7 mouse cellular contexts compared by ENCODE assay signal in the genomic region with DNA sequence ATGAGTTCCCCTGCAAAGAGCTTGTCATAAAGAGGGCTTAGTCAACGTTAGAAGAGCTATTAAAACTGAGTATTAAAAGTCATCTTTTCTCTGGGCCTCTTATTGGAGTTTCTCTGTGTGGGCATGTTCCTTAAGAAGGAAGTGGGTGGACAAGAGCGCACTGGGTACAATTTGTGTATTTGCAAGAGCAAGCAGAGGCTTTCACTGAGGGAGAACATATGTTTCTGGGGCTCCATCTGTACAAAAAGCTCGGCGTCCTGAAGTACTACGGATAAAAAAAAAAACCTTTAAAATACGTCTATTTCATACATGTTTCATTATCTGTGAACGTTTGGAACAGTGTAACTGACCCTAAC. TPM values are rescaled to one million over a fixed set of nuclear protein-coding genes. Genes with fewer than 3 reads are reported as not detected.
A peak's percentile ranks its signal among the peaks of the same experiment; 100 is the strongest.
DNase-seq lines count a peak whose midpoint lies in the region; ATAC-seq and TF ChIP-seq lines count a peak whose summit lies in the region.

No protein-coding gene starts in this region.

- no peak for TF ChIP-seq CTCF in embryonic fibroblast, embryonic 13.5 days (IDR thresholded peaks at IDR 0.05; ENCODE audit: borderline replicate concordance, insufficient read depth, low read length)

- WGBS in large intestine, adult 2 months = 3% methylated on average over 7 of the region's 7 CpGs

- intact Hi-C loops in left cerebral cortex, postnatal 14 days (cut with DNase I) = no loop called here
- intact Hi-C loops in left cerebral cortex, postnatal 4 days (cut with DNase I) = no loop called here

- peak overlapping the region; percentile 33 for H3K4me3 ChIP-seq in embryonic fibroblast, embryonic 13.5 days (ENCODE audit: insufficient read depth, low read length)

- H3K27ac ChIP-seq in embryonic fibroblast, embryonic 13.5 days (ENCODE audit: insufficient read depth, low read length) = no peak overlapping the region

- no peak for TF ChIP-seq POLR2A in embryonic fibroblast, embryonic 13.5 days (IDR thresholded peaks at IDR 0.05; ENCODE audit: low read depth, low read length)

- peaks cover 6% of the 10 kb centered on the region for H3K4me1 ChIP-seq in embryonic fibroblast, embryonic 13.5 days (ENCODE audit: control insufficient read depth, insufficient read depth, low read length)

- ATAC-seq in inflammation-experienced regulatory T-cells, adult 6 months = no peak

- peak; percentile 22 to 49 for DNase-seq in left cerebral cortex, postnatal 14 days (ENCODE audit: low spot score in 2 of 2)
- DNase-seq in left cerebral cortex, postnatal 4 days = no peak
- peak; percentile 37 for DNase-seq in large intestine, adult 2 months (ENCODE audit: low read depth, low spot score)
- DNase-seq in naive thymus-derived CD4-positive, alpha-beta T cell, adult 2 months (ENCODE audit: low read depth) = peak; percentile 13
- no peak for DNase-seq in kidney, adult 18-20 months

RNA-seq across cellular contexts. Expression of gene Pkp2, which starts 0.4 kb away (rescaled TPM):
- 1 to 10 TPM; 3.3 to 4.8 TPM for total RNA-seq in left cerebral cortex, postnatal 14 days (2021)
- 1 to 10 TPM; 1.7 to 1.9 TPM for total RNA-seq in left cerebral cortex, postnatal 4 days (2021)
- polyA plus RNA-seq in embryonic fibroblast, embryonic 13.5 days (2011; ENCODE audit: insufficient read length, low read depth, missing spikeins) = 14.0 and 25.8 TPM in 2 replicates
- 17.9 and 29.1 TPM in 2 replicates for polyA plus RNA-seq in large intestine, adult 2 months (2012; rRNA removed)
- not detected for polyA plus RNA-seq in inflammation-experienced regulatory T-cells, adult 6 months (2017; shearing (Covaris generic))

Comparison
In these comparisons a context has a peak if more than half of its experiments do, and no peak if none do; other contexts are left out.
1. DNase-seq: peak in left cerebral cortex, postnatal 14 days (2 of 2), large intestine, adult 2 months (single experiment) and naive thymus-derived CD4-positive, alpha-beta T cell, adult 2 months (single experiment); none in left cerebral cortex, postnatal 4 days (single experiment) and kidney, adult 18-20 months (single experiment).
2. RNA of gene Pkp2, which starts 0.4 kb away (polyA plus RNA-seq): 17.9 to 29.1 TPM in large intestine, adult 2 months and 14.0 to 25.8 TPM in embryonic fibroblast, embryonic 13.5 days; not detected in inflammation-experienced regulatory T-cells, adult 6 months; every median in the first group is over 10 times any median in the second.